In genomic region chr11:32127401-32127817, GRCm38 (mm10) we compare ENCODE assay signal across 14 mouse cellular contexts.
A peak's percentile ranks its signal among the peaks of the same experiment; 100 is the strongest.
DNase-seq lines count a peak whose midpoint lies in the region; ATAC-seq and TF ChIP-seq lines count a peak whose summit lies in the region.
"Had no signal": no experiment of that assay in that cellular context is flagged by ENCODE, and none has a peak within 500 bp of the region (broad histone marks: within the 10 kb centered on the region; RNA-seq: fewer than 3 reads in every experiment).

No protein-coding gene starts in this region.

- TF ChIP-seq POLR2A in brain, embryonic 14.5 days (IDR thresholded peaks at IDR 0.05; ENCODE audit: borderline replicate concordance, extremely low read depth, insufficient read depth, insufficient read length, poor library complexity, severe bottlenecking): no peak

- no peaks in the 10 kb centered on the region for H3K36me3 ChIP-seq in forebrain, embryonic 15.5 days
- no peaks in the 10 kb centered on the region for H3K36me3 ChIP-seq in midbrain, embryonic 15.5 days (replicated peaks)
- H3K36me3 ChIP-seq: limb, embryonic 15.5 days had no signal

- H3K9ac ChIP-seq in forebrain, embryonic 15.5 days (replicated peaks): no peak overlapping the region
- H3K9ac ChIP-seq in midbrain, embryonic 15.5 days: no peak overlapping the region
- H3K9ac ChIP-seq: limb, embryonic 15.5 days; lung, embryonic 14.5 days had no signal

- H3K4me1 ChIP-seq in forebrain, embryonic 15.5 days: peaks cover 28% of the 10 kb centered on the region
- H3K4me1 ChIP-seq in midbrain, embryonic 15.5 days: peaks cover 22% of the 10 kb centered on the region

- H3K27ac ChIP-seq in layer of hippocampus, adult 2 months: peak overlapping the region; percentile 75
- H3K27ac ChIP-seq in forebrain, embryonic 15.5 days (replicated peaks): peak overlapping the region; percentile 60
- H3K27ac ChIP-seq in midbrain, embryonic 15.5 days: peak overlapping the region; percentile 66
- H3K27ac ChIP-seq: limb, embryonic 15.5 days had no signal

- ATAC-seq in forebrain, embryonic 15.5 days (replicated peaks): 0 out of 2 replicates have a peak, but pooled peaks have one; percentile 49
- peak; percentile 68 for ATAC-seq in midbrain, embryonic 15.5 days (replicated peaks)

- 41% methylated on average over 7 of the region's 7 CpGs for WGBS in forebrain, embryonic 15.5 days
- WGBS in midbrain, embryonic 15.5 days: 38% methylated on average over 7 of the region's 7 CpGs

- H3K9me3 ChIP-seq in forebrain, embryonic 15.5 days: no peaks in the 10 kb centered on the region
- H3K9me3 ChIP-seq in midbrain, embryonic 15.5 days: no peaks in the 10 kb centered on the region
- H3K9me3 ChIP-seq: limb, embryonic 15.5 days had no signal

- H3K4me3 ChIP-seq in layer of hippocampus, adult 2 months: no peak overlapping the region
- no peak overlapping the region for H3K4me3 ChIP-seq in forebrain, embryonic 15.5 days
- no peak overlapping the region for H3K4me3 ChIP-seq in midbrain, embryonic 15.5 days
- H3K4me3 ChIP-seq: erythroblast, embryonic 14.5 days; limb, embryonic 15.5 days had no signal

- TF ChIP-seq CTCF in layer of hippocampus, adult 2 months (conservative IDR thresholded peaks at IDR 0.05): no peak
- no peak for TF ChIP-seq CTCF in brain, embryonic 14.5 days (IDR thresholded peaks at IDR 0.05; ENCODE audit: borderline replicate concordance, extremely low read depth, insufficient read depth, insufficient read length)

- no peak for DNase-seq in layer of hippocampus, adult 2 months (ENCODE audit: low spot score in 2 of 2)
- DNase-seq in layer of hippocampus, postnatal 25 days (ENCODE audit: extremely low spot score in 1 of 2, low spot score in 1 of 2): no peak
- DNase-seq in brain, embryonic 14.5 days (ENCODE audit: low read depth): peak; percentile 83
- no peak for DNase-seq in heart, adult 8-10 months (ENCODE audit: low spot score)
- no peak for DNase-seq in thymus, postnatal 4 days
- DNase-seq: cerebellum, adult 11-12 months; heart, postnatal 36 days; kidney, adult 2 months; lung, embryonic 14.5 days had no signal

- H3K4me2 ChIP-seq in forebrain, embryonic 15.5 days (replicated peaks): no peak overlapping the region
- H3K4me2 ChIP-seq in midbrain, embryonic 15.5 days: no peak overlapping the region
- H3K4me2 ChIP-seq: heart, embryonic 11.5 days; limb, embryonic 15.5 days; lung, embryonic 14.5 days had no signal

- no peaks in the 10 kb centered on the region for H3K27me3 ChIP-seq in forebrain, embryonic 15.5 days
- no peaks in the 10 kb centered on the region for H3K27me3 ChIP-seq in midbrain, embryonic 15.5 days (replicated peaks)
- H3K27me3 ChIP-seq: limb, embryonic 15.5 days had no signal
